In genomic region chr11:84721979-84722378, GRCm38 (mm10) we compare ENCODE assay signal across 12 mouse cellular contexts.
A peak's percentile ranks its signal among the peaks of the same experiment; 100 is the strongest.
DNase-seq lines count a peak whose midpoint lies in the region; ATAC-seq and TF ChIP-seq lines count a peak whose summit lies in the region.
"Had no signal": no experiment of that assay in that cellular context is flagged by ENCODE, and none has a peak within 500 bp of the region (broad histone marks: within the 10 kb centered on the region; RNA-seq: fewer than 3 reads in every experiment).

No protein-coding gene starts in this region.

- no peak for TF ChIP-seq EP300 in ES-Bruce4 (IDR thresholded peaks at IDR 0.05; ENCODE audit: insufficient read depth, low read depth, low read length)
- no peak for TF ChIP-seq EP300 in liver, postnatal 0 days (IDR thresholded peaks at IDR 0.05; ENCODE audit: low read depth)

- no peaks in the 10 kb centered on the region for H3K36me3 ChIP-seq in ES-Bruce4 (ENCODE audit: control insufficient read depth, insufficient read depth, low read length, poor library complexity, severe bottlenecking)
- no peaks in the 10 kb centered on the region for H3K36me3 ChIP-seq in liver, postnatal 0 days (replicated peaks; ENCODE audit: insufficient read depth, low read length)
- no peaks in the 10 kb centered on the region for H3K36me3 ChIP-seq in forebrain, postnatal 0 days (ENCODE audit: insufficient read depth)
- H3K36me3 ChIP-seq: forebrain, embryonic 10.5 days; limb, embryonic 10.5 days had no signal

- no peaks in the 10 kb centered on the region for H3K27me3 ChIP-seq in ES-Bruce4 (ENCODE audit: control insufficient read depth, insufficient read depth, low read length, poor library complexity, severe bottlenecking)
- 0 out of 2 replicates have a peak, but pooled peaks cover 5% of the 10 kb centered on the region for H3K27me3 ChIP-seq in liver, postnatal 0 days (ENCODE audit: insufficient read depth, low read length)
- peaks cover 25% of the 10 kb centered on the region; the same call in 1 of the 2 replicates for H3K27me3 ChIP-seq in forebrain, postnatal 0 days (ENCODE audit: insufficient read depth, low read length)

- H3K4me3 ChIP-seq in layer of hippocampus, adult 2 months = no peak overlapping the region
- H3K4me3 ChIP-seq in ES-Bruce4 (ENCODE audit: low read depth, low read length) = no peak overlapping the region
- H3K4me3 ChIP-seq in liver, postnatal 0 days (ENCODE audit: low read depth, low read length) = no peak overlapping the region
- no peak overlapping the region for H3K4me3 ChIP-seq in forebrain, postnatal 0 days (ENCODE audit: low read depth, low read length)
- H3K4me3 ChIP-seq: forebrain, embryonic 10.5 days; limb, embryonic 10.5 days had no signal

- DNase-seq in layer of hippocampus, adult 2 months (ENCODE audit: low spot score in 2 of 2) = no peak
- DNase-seq in layer of hippocampus, adult 11-12 months (ENCODE audit: low spot score) = no peak
- DNase-seq in brain, embryonic 14.5 days (ENCODE audit: low read depth) = no peak
- DNase-seq in liver, postnatal 0 days = peak; percentile 32
- DNase-seq in forebrain, postnatal 0 days = no peak
- DNase-seq: adrenal gland, adult 2 months; heart, postnatal 4 days had no signal

- H3K9ac ChIP-seq in ES-Bruce4 (ENCODE audit: low read depth, poor library complexity, severe bottlenecking) = no peak overlapping the region
- H3K9ac ChIP-seq in liver, postnatal 0 days (replicated peaks) = no peak overlapping the region
- no peak overlapping the region for H3K9ac ChIP-seq in forebrain, postnatal 0 days

- no peak overlapping the region for H3K4me2 ChIP-seq in liver, postnatal 0 days (ENCODE audit: low read depth, low read length)
- no peak overlapping the region for H3K4me2 ChIP-seq in forebrain, postnatal 0 days (ENCODE audit: low read depth)

- no peak for TF ChIP-seq POLR2A in ES-Bruce4 (IDR thresholded peaks at IDR 0.05; ENCODE audit: insufficient read depth, low read length)
- no peak for TF ChIP-seq POLR2A in brain, embryonic 14.5 days (IDR thresholded peaks at IDR 0.05; ENCODE audit: borderline replicate concordance, extremely low read depth, insufficient read depth, insufficient read length, poor library complexity, severe bottlenecking)

- no peaks in the 10 kb centered on the region for H3K9me3 ChIP-seq in ES-Bruce4 (replicated peaks; ENCODE audit: control insufficient read depth, insufficient read depth, low read length, poor library complexity, severe bottlenecking)
- H3K9me3 ChIP-seq in liver, postnatal 0 days (ENCODE audit: low read length) = no peaks in the 10 kb centered on the region
- H3K9me3 ChIP-seq in forebrain, postnatal 0 days (ENCODE audit: low read length) = no peaks in the 10 kb centered on the region
- H3K9me3 ChIP-seq: forebrain, embryonic 10.5 days; limb, embryonic 10.5 days had no signal

- no peaks in the 10 kb centered on the region for H3K4me1 ChIP-seq in ES-Bruce4 (ENCODE audit: control insufficient read depth, insufficient read depth, low read length)
- H3K4me1 ChIP-seq in liver, postnatal 0 days (ENCODE audit: insufficient read depth) = no peaks in the 10 kb centered on the region; the same call in 1 of the 2 replicates
- H3K4me1 ChIP-seq in forebrain, postnatal 0 days (ENCODE audit: insufficient read depth) = no peaks in the 10 kb centered on the region

- no peak overlapping the region for H3K27ac ChIP-seq in layer of hippocampus, adult 2 months
- no peak overlapping the region for H3K27ac ChIP-seq in ES-Bruce4 (ENCODE audit: insufficient read depth, low read length)
- no peak overlapping the region for H3K27ac ChIP-seq in liver, postnatal 0 days (ENCODE audit: low read depth)
- no peak overlapping the region for H3K27ac ChIP-seq in forebrain, postnatal 0 days (ENCODE audit: low read depth, low read length)
- H3K27ac ChIP-seq: forebrain, embryonic 10.5 days; limb, embryonic 10.5 days had no signal

- peak; percentile 75 for TF ChIP-seq CTCF in layer of hippocampus, adult 2 months (conservative IDR thresholded peaks at IDR 0.05)
- TF ChIP-seq CTCF in ES-Bruce4 (IDR thresholded peaks at IDR 0.05; ENCODE audit: low read depth, low read length) = peak; percentile 60
- peak; percentile 49 for TF ChIP-seq CTCF in brain, embryonic 14.5 days (IDR thresholded peaks at IDR 0.05; ENCODE audit: borderline replicate concordance, extremely low read depth, insufficient read depth, insufficient read length)
- TF ChIP-seq CTCF in liver, postnatal 0 days (IDR thresholded peaks at IDR 0.05; ENCODE audit: low read depth) = peak; percentile 67
- TF ChIP-seq CTCF in forebrain, postnatal 0 days (IDR thresholded peaks at IDR 0.05; ENCODE audit: low read depth) = no peak

- WGBS in liver, postnatal 0 days (ENCODE audit: insufficient replicate concordance) = 33% methylated on average over 3 of the region's 3 CpGs
- WGBS in forebrain, postnatal 0 days = 39% methylated on average over 3 of the region's 3 CpGs

- no peak for ATAC-seq in liver, postnatal 0 days
- no peak for ATAC-seq in forebrain, postnatal 0 days
- no peak; the same call in 1 of the 2 replicates for ATAC-seq in granulocyte monocyte progenitor cell, adult 5-6 weeks (replicated peaks; ENCODE audit: poor library complexity, severe bottlenecking)
- no peak for ATAC-seq in inflammation-experienced regulatory T-cells, adult 6 months
